In genomic region chr16:5439717-5440116, GRCm38 (mm10) we compare ENCODE assay signal across 27 mouse cellular contexts.
A peak's percentile ranks its signal among the peaks of the same experiment; 100 is the strongest.
DNase-seq lines count a peak whose midpoint lies in the region; ATAC-seq and TF ChIP-seq lines count a peak whose summit lies in the region.
"Had no signal": no experiment of that assay in that cellular context is flagged by ENCODE, and none has a peak within 500 bp of the region (broad histone marks: within the 10 kb centered on the region; RNA-seq: fewer than 3 reads in every experiment).

No protein-coding gene starts in this region.

- no peak for TF ChIP-seq CTCF in brain, embryonic 14.5 days (IDR thresholded peaks at IDR 0.05; ENCODE audit: borderline replicate concordance, extremely low read depth, insufficient read depth, insufficient read length)
- TF ChIP-seq CTCF in heart, postnatal 0 days (IDR thresholded peaks at IDR 0.05; ENCODE audit: low read depth): no peak

- peak; percentile 48 to 59 for DNase-seq in heart, adult 18-20 months
- peak; percentile 36 for DNase-seq in brain, embryonic 14.5 days (ENCODE audit: low read depth)
- peak; percentile 33 for DNase-seq in heart, postnatal 0 days (ENCODE audit: low spot score)
- DNase-seq in heart, postnatal 4 days: peak; percentile 49
- DNase-seq in lung, postnatal 4 days: no peak
- DNase-seq: adrenal gland, adult 2 months; adrenal gland, postnatal 36 days; cerebellum, adult 9-10 months; kidney, adult 9 months; kidney, postnatal 10 days; lung, embryonic 14.5 days; lung, postnatal 14 days; thymus, adult 2 months; thymus, postnatal 36 days had no signal

- H3K4me1 ChIP-seq in heart, embryonic 12.5 days (replicated peaks): no peaks in the 10 kb centered on the region
- H3K4me1 ChIP-seq in heart, postnatal 0 days (ENCODE audit: control insufficient read depth, insufficient read depth): 0 out of 2 replicates have a peak, but pooled peaks cover 7% of the 10 kb centered on the region
- H3K4me1 ChIP-seq in neural tube, embryonic 15.5 days: no peaks in the 10 kb centered on the region
- H3K4me1 ChIP-seq: limb, embryonic 12.5 days; liver, embryonic 15.5 days; neural tube, embryonic 12.5 days had no signal

- no peaks in the 10 kb centered on the region for H3K27me3 ChIP-seq in heart, embryonic 12.5 days (replicated peaks)
- no peaks in the 10 kb centered on the region for H3K27me3 ChIP-seq in heart, postnatal 0 days (ENCODE audit: control insufficient read depth, insufficient read depth, low read length)
- no peaks in the 10 kb centered on the region for H3K27me3 ChIP-seq in neural tube, embryonic 15.5 days (replicated peaks)
- H3K27me3 ChIP-seq: heart, embryonic 15.5 days; limb, embryonic 12.5 days; liver, embryonic 15.5 days; neural tube, embryonic 12.5 days had no signal

- no peak overlapping the region for H3K9ac ChIP-seq in heart, embryonic 12.5 days
- H3K9ac ChIP-seq in heart, postnatal 0 days (replicated peaks; ENCODE audit: low read depth, low read length): no peak overlapping the region
- H3K9ac ChIP-seq in neural tube, embryonic 15.5 days (replicated peaks): no peak overlapping the region
- H3K9ac ChIP-seq: heart, embryonic 15.5 days; hindbrain, embryonic 14.5 days; limb, embryonic 12.5 days; liver, embryonic 15.5 days; lung, embryonic 14.5 days; neural tube, embryonic 12.5 days had no signal

- H3K4me3 ChIP-seq in heart, embryonic 12.5 days: no peak overlapping the region
- no peak overlapping the region for H3K4me3 ChIP-seq in heart, postnatal 0 days (ENCODE audit: low read depth, low read length)
- H3K4me3 ChIP-seq in neural tube, embryonic 15.5 days (replicated peaks): no peak overlapping the region
- H3K4me3 ChIP-seq: erythroblast, embryonic 14.5 days; heart, embryonic 15.5 days; limb, embryonic 12.5 days; liver, embryonic 15.5 days; myocyte; neural tube, embryonic 12.5 days had no signal

- H3K4me2 ChIP-seq in heart, embryonic 12.5 days: no peak overlapping the region
- no peak overlapping the region for H3K4me2 ChIP-seq in heart, postnatal 0 days (ENCODE audit: low read depth, low read length)
- H3K4me2 ChIP-seq in neural tube, embryonic 15.5 days: no peak overlapping the region
- H3K4me2 ChIP-seq: heart, embryonic 15.5 days; hindbrain, embryonic 14.5 days; limb, embryonic 12.5 days; liver, embryonic 15.5 days; lung, embryonic 14.5 days; midbrain, embryonic 11.5 days; neural tube, embryonic 12.5 days had no signal

- H3K9me3 ChIP-seq in heart, embryonic 12.5 days (replicated peaks): no peaks in the 10 kb centered on the region
- peaks cover 5% of the 10 kb centered on the region; the same call in 1 of the 2 replicates for H3K9me3 ChIP-seq in heart, postnatal 0 days (replicated peaks; ENCODE audit: control insufficient read depth, low read length)
- H3K9me3 ChIP-seq in neural tube, embryonic 15.5 days (replicated peaks): no peaks in the 10 kb centered on the region
- H3K9me3 ChIP-seq: heart, embryonic 15.5 days; limb, embryonic 12.5 days; liver, embryonic 15.5 days; neural tube, embryonic 12.5 days had no signal

- TF ChIP-seq EP300 in heart, postnatal 0 days (IDR thresholded peaks at IDR 0.05; ENCODE audit: low read depth): no peak

- TF ChIP-seq POLR2A in brain, embryonic 14.5 days (IDR thresholded peaks at IDR 0.05; ENCODE audit: borderline replicate concordance, extremely low read depth, insufficient read depth, insufficient read length, poor library complexity, severe bottlenecking): no peak

- 54% methylated on average over 2 of the region's 2 CpGs for WGBS in heart, embryonic 12.5 days
- 44% methylated on average over 2 of the region's 2 CpGs for WGBS in heart, postnatal 0 days
- WGBS in neural tube, embryonic 15.5 days: 90% methylated on average over 2 of the region's 2 CpGs

- no peak for ATAC-seq in heart, embryonic 12.5 days (ENCODE audit: insufficient number of reproducible peaks, low FRiP score)
- ATAC-seq in heart, postnatal 0 days (ENCODE audit: insufficient read depth, low read depth): peak; percentile 39; the same call in 1 of the 2 replicates
- no peak for ATAC-seq in neural tube, embryonic 15.5 days (ENCODE audit: low FRiP score)
- ATAC-seq: forebrain, embryonic 16.5 days; intestine, postnatal 0 days; midbrain, embryonic 16.5 days had no signal

- no peak overlapping the region for H3K27ac ChIP-seq in heart, embryonic 12.5 days (ENCODE audit: poor library complexity, severe bottlenecking)
- no peak overlapping the region for H3K27ac ChIP-seq in heart, postnatal 0 days (ENCODE audit: low read depth)
- H3K27ac ChIP-seq in neural tube, embryonic 15.5 days (replicated peaks): no peak overlapping the region
- H3K27ac ChIP-seq: heart, embryonic 15.5 days; hindbrain, embryonic 14.5 days; limb, embryonic 12.5 days; liver, embryonic 15.5 days; neural tube, embryonic 12.5 days had no signal

- H3K36me3 ChIP-seq in heart, embryonic 12.5 days: no peaks in the 10 kb centered on the region
- no peaks in the 10 kb centered on the region for H3K36me3 ChIP-seq in heart, postnatal 0 days (replicated peaks; ENCODE audit: control insufficient read depth, insufficient read depth, low read length)
- no peaks in the 10 kb centered on the region for H3K36me3 ChIP-seq in neural tube, embryonic 15.5 days
- H3K36me3 ChIP-seq: heart, embryonic 15.5 days; limb, embryonic 12.5 days; liver, embryonic 15.5 days; neural tube, embryonic 12.5 days had no signal

Comparison
In these comparisons a context has a peak if more than half of its experiments do, and no peak if none do; other contexts are left out.
1. DNase-seq: peak in heart, adult 18-20 months (2 of 2), brain, embryonic 14.5 days (single experiment), heart, postnatal 0 days (single experiment) and heart, postnatal 4 days (single experiment); none in lung, postnatal 4 days (0 of 2).